Mouse (Mus musculus): Measurements from ENCODE around the gene Mrps6. TPM values are rescaled to one million over a fixed set of nuclear protein-coding genes. Genes with fewer than 3 reads are reported as not detected.

Gene Mrps6
- total and polyA plus RNA-seq, 3 experiments = 40.8 to 71.0 TPM; not detected in 1

GRCm38 (mm10) chr16:92103572-92104331 is 45.7 kb downstream of the Mrps6 start:
- no peak for TF ChIP-seq HCFC1 (IDR thresholded peaks at IDR 0.05; ENCODE audit: low read depth, low read length)
- no peak for TF ChIP-seq JUND (IDR thresholded peaks at IDR 0.05; ENCODE audit: low read depth, low read length)
- TF ChIP-seq MYB (IDR thresholded peaks at IDR 0.05; ENCODE audit: low read depth, low read length) = no peak
- TF ChIP-seq ETS1 (IDR thresholded peaks at IDR 0.05; ENCODE audit: low read depth, low read length) = no peak
- TF ChIP-seq NELFE (IDR thresholded peaks at IDR 0.05; ENCODE audit: low read depth, low read length) = no peak
- TF ChIP-seq SIN3A (IDR thresholded peaks at IDR 0.05; ENCODE audit: low read length) = no peak
- TF ChIP-seq POLR2AphosphoS5 (IDR thresholded peaks at IDR 0.05; ENCODE audit: borderline replicate concordance, low read depth, low read length) = no peak
- no peak for TF ChIP-seq RAD21 (IDR thresholded peaks at IDR 0.05; ENCODE audit: low read depth, low read length)
- TF ChIP-seq SMC3 (IDR thresholded peaks at IDR 0.05; ENCODE audit: low read depth, low read length) = no peak
- no peaks in the 10 kb centered on the region for H3K27me3 ChIP-seq (ENCODE audit: control insufficient read depth in 1 of 2, insufficient read depth in 2 of 2, low read length in 2 of 2)
- H3K36me3 ChIP-seq (ENCODE audit: control insufficient read depth in 1 of 2, insufficient read depth in 2 of 2, low read length in 2 of 2) = peaks cover 0 to 1% of the 10 kb centered on the region in 2 experiments; a peak in 2 of 4 replicates
- DNase-seq (ENCODE audit: low read depth, low spot score) = no peak
- no peak overlapping the region for H3K9ac ChIP-seq (ENCODE audit: control insufficient read depth, low read depth, low read length, poor library complexity, severe bottlenecking)
- no peaks in the 10 kb centered on the region for H3K4me1 ChIP-seq (ENCODE audit: control insufficient read depth in 1 of 2, insufficient read depth in 2 of 2, low read length in 2 of 2)
- H3K4me3 ChIP-seq (ENCODE audit: control insufficient read depth in 1 of 2, insufficient read depth in 1 of 2, low read depth in 2 of 2, low read length in 2 of 2) = no peak overlapping the region
- H3K79me2 ChIP-seq (ENCODE audit: control insufficient read depth, insufficient read depth, low read length, poor library complexity) = no peaks in the 10 kb centered on the region
- H3K9me3 ChIP-seq (replicated peaks; ENCODE audit: insufficient read depth, low read length) = no peaks in the 10 kb centered on the region
- no peak overlapping the region for H3K27ac ChIP-seq (ENCODE audit: control insufficient read depth, low read depth, low read length)

DNA sequence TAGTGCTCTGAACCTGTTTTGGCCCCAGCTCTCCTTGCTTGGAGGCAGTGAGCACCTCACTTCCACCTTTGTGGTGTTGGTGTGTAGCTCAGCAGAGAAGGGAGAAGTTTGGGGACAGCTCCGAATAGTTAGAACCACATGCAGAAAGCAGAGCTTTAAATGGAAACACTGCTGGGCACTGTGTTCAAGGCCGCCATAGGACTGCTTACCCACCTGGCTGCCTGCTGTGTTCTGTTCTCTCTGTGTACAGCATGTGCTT is 46.2 kb downstream of the Mrps6 start:
- DNase-seq (ENCODE audit: low read depth, low spot score) = no peak
- Histone ChIP-seq H3K9me3 (replicated peaks; ENCODE audit: insufficient read depth, low read length) (no peaks in the 10 kb centered on the region), H3K4me3 (ENCODE audit: control insufficient read depth in 1 of 2, insufficient read depth in 1 of 2, low read depth in 2 of 2, low read length in 2 of 2) (no peak overlapping the region), H3K4me1 (ENCODE audit: control insufficient read depth in 1 of 2, insufficient read depth in 2 of 2, low read length in 2 of 2) (no peaks in the 10 kb centered on the region), H3K27me3 (ENCODE audit: control insufficient read depth in 1 of 2, insufficient read depth in 2 of 2, low read length in 2 of 2) (no peaks in the 10 kb centered on the region), H3K27ac (ENCODE audit: control insufficient read depth, low read depth, low read length) (no peak overlapping the region), H3K9ac (ENCODE audit: control insufficient read depth, low read depth, low read length, poor library complexity, severe bottlenecking) (no peak overlapping the region), H3K79me2 (ENCODE audit: control insufficient read depth, insufficient read depth, low read length, poor library complexity) (no peaks in the 10 kb centered on the region), H3K36me3 (ENCODE audit: control insufficient read depth in 1 of 2, insufficient read depth in 2 of 2, low read length in 2 of 2) (peaks cover 0 to 1% of the 10 kb centered on the region in 2 experiments; a peak in 2 of 4 replicates)
- no peak for TF ChIP-seq SMC3 (IDR thresholded peaks at IDR 0.05; ENCODE audit: low read depth, low read length)
- TF ChIP-seq KAT2A (conservative IDR thresholded peaks at IDR 0.05; ENCODE audit: low read depth, low read length) = no peak
- TF ChIP-seq USF2 (IDR thresholded peaks at IDR 0.05; ENCODE audit: borderline replicate concordance in 1 of 2, insufficient read depth in 1 of 2, low read depth in 1 of 2, low read length in 2 of 2) = no peak
- no peak for TF ChIP-seq ZMIZ1 (IDR thresholded peaks at IDR 0.05; ENCODE audit: low read depth, low read length)
- TF ChIP-seq JUND (IDR thresholded peaks at IDR 0.05; ENCODE audit: low read depth, low read length) = no peak
- TF ChIP-seq GABPA (IDR thresholded peaks at IDR 0.05; ENCODE audit: low read depth, low read length) = no peak
- no peak for TF ChIP-seq RCOR1 (IDR thresholded peaks at IDR 0.05; ENCODE audit: low read depth, low read length)
- TF ChIP-seq TCF12 (IDR thresholded peaks at IDR 0.05; ENCODE audit: low read depth, low read length) = no peak
- no peak for TF ChIP-seq TAL1 (IDR thresholded peaks at IDR 0.05; ENCODE audit: low read length)
- TF ChIP-seq ETS1 (IDR thresholded peaks at IDR 0.05; ENCODE audit: low read depth, low read length) = no peak
- no peak for TF ChIP-seq MAX (IDR thresholded peaks at IDR 0.05; ENCODE audit: low read length)
- no peak for TF ChIP-seq NRF1 (IDR thresholded peaks at IDR 0.05; ENCODE audit: insufficient read depth, low read depth, low read length, poor library complexity, severe bottlenecking)
- TF ChIP-seq RAD21 (IDR thresholded peaks at IDR 0.05; ENCODE audit: low read depth, low read length) = no peak
- no peak for TF ChIP-seq POLR2A (IDR thresholded peaks at IDR 0.05; ENCODE audit: control insufficient read depth in 1 of 2, insufficient read depth in 1 of 2, low read depth in 1 of 2, low read length in 2 of 2, poor library complexity in 1 of 2)
- TF ChIP-seq CHD2 (IDR thresholded peaks at IDR 0.05; ENCODE audit: low read length) = no peak
- no peak for TF ChIP-seq ZKSCAN1 (IDR thresholded peaks at IDR 0.05; ENCODE audit: low read depth, low read length)
- TF ChIP-seq MYB (IDR thresholded peaks at IDR 0.05; ENCODE audit: low read depth, low read length) = no peak
- no peak for TF ChIP-seq ZNF384 (IDR thresholded peaks at IDR 0.05; ENCODE audit: low read depth, low read length)
- TF ChIP-seq ZC3H11A (IDR thresholded peaks at IDR 0.05; ENCODE audit: low read depth, low read length) = no peak
- TF ChIP-seq UBTF (IDR thresholded peaks at IDR 0.05; ENCODE audit: borderline replicate concordance, insufficient read depth, low read depth, low read length) = no peak

Measured in MEL (cell line).